Mouse (Mus musculus): ENCODE data around the gene A4gnt. TPM values are rescaled to one million over a fixed set of nuclear protein-coding genes. Genes with fewer than 3 reads are reported as not detected.
A peak's percentile ranks its signal among the peaks of the same experiment; 100 is the strongest.

Gene A4gnt
- polyA plus RNA-seq, 1 experiment = 0.17 TPM

DNA sequence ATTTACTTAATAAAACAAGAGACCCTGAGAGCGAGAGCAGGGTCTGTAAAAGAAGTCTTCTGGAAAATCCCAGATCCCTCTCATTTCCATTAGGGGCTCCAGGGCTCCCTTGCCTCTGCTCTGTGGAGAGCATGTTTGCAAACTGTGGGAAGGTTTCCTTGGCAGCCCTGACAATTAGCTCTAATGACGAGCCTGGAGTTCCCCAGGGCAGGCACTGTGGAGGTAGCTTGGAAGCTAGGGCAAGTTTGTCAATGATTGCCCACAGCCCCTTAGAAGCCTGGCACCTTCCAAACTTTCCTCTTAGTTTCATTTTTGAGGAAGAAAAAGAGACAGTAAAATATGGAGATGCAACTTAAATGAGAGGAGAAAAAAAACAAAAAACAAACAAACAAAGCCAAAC, 19.5 kb downstream of the A4gnt start:
- H3K27ac ChIP-seq (ENCODE audit: insufficient read depth, low read length) = no peak overlapping the region
- H3K4me3 ChIP-seq (ENCODE audit: insufficient read depth, low read length) = no peak overlapping the region
- TF ChIP-seq POLR2A (IDR thresholded peaks at IDR 0.05; ENCODE audit: extremely low read depth, insufficient read depth, low read length) (no peak), CTCF (IDR thresholded peaks at IDR 0.05; ENCODE audit: extremely low read depth, insufficient read depth, low read length) (no peak)
- H3K4me1 ChIP-seq (ENCODE audit: control insufficient read depth, insufficient read depth, low read length) = no peaks in the 10 kb centered on the region

DNA sequence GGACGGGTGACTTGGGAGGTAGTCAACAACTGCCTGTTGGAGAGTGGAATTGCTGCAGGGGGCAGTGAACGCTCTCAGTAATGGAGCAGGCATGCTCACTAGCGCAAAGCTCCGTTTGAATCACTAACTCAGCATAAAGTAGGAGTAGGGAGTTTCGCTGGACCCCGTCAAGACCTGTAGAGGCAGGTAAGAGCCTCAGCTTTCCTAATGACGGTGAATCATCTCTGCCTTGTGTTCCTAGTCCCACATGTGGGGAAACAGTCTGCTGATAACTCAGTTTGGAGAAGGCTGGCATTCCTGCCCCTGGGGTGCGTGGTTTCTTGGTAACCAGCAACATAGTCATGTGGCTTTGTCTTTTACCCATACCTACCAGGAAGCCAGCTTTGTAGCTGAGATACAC, 20.0 kb downstream of the A4gnt start:
- TF ChIP-seq CTCF (IDR thresholded peaks at IDR 0.05; ENCODE audit: extremely low read depth, insufficient read depth, low read length) (no peak), POLR2A (IDR thresholded peaks at IDR 0.05; ENCODE audit: extremely low read depth, insufficient read depth, low read length) (no peak)
- no peak overlapping the region for H3K4me3 ChIP-seq (ENCODE audit: insufficient read depth, low read length)
- H3K27ac ChIP-seq (ENCODE audit: insufficient read depth, low read length) = 0 out of 2 replicates have a peak overlapping the region, but pooled peaks have one; percentile 4
- no peaks in the 10 kb centered on the region for H3K4me1 ChIP-seq (ENCODE audit: control insufficient read depth, insufficient read depth, low read length)

DNA sequence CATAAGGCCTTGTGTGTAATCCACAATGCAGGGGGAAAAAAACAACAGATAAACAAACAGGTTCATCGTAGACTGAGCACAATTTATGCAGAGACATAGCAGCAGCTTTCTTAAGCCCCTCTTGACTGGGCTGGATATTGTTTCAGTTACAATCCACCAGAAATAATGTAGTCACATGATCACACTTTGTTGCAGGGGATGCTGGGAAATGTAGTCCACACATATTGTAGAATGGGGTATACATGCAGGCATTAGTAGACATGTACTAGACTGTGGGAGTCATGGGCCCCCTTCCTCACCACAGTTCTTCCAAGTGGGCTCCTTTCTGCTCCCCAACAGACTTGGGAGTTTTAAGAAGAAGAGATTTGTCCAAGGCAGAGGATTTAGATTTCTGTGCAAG, 24.5 kb downstream of the A4gnt start:
- H3K4me3 ChIP-seq (ENCODE audit: insufficient read depth, low read length) = no peak overlapping the region
- H3K4me1 ChIP-seq (ENCODE audit: control insufficient read depth, insufficient read depth, low read length) = no peaks in the 10 kb centered on the region
- TF ChIP-seq CTCF (IDR thresholded peaks at IDR 0.05; ENCODE audit: extremely low read depth, insufficient read depth, low read length) (no peak), POLR2A (IDR thresholded peaks at IDR 0.05; ENCODE audit: extremely low read depth, insufficient read depth, low read length) (no peak)
- H3K27ac ChIP-seq (ENCODE audit: insufficient read depth, low read length) = no peak overlapping the region

GRCm38 (mm10) chr9:99637227-99637626, 24.9 kb downstream of the A4gnt start:
- Histone ChIP-seq H3K4me1 (ENCODE audit: control insufficient read depth, insufficient read depth, low read length) (no peaks in the 10 kb centered on the region), H3K4me3 (ENCODE audit: insufficient read depth, low read length) (no peak overlapping the region), H3K27ac (ENCODE audit: insufficient read depth, low read length) (no peak overlapping the region)
- TF ChIP-seq CTCF (IDR thresholded peaks at IDR 0.05; ENCODE audit: extremely low read depth, insufficient read depth, low read length) = no peak
- TF ChIP-seq POLR2A (IDR thresholded peaks at IDR 0.05; ENCODE audit: extremely low read depth, insufficient read depth, low read length) = no peak

DNA sequence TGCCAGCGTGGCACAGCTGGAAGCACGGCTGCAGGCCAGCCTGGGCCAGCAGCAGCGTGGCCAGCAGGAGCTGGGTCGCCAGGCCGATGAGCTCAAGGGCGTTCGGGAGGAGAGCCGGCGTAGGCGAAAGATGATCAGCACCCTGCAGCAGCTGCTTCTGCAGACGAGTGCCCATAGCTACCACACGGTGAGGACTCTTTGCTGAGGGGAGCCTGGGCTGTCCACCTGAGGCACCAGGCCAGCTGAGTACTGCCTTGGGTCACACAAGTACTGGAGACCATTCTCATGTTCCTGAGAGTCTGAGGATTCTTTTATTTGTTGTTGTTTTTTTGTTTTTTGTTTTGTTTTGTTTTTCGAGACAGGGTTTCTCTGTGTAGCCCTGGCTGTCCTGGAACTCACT, 25.4 kb downstream of the A4gnt start:
- no peak for TF ChIP-seq POLR2A (IDR thresholded peaks at IDR 0.05; ENCODE audit: extremely low read depth, insufficient read depth, low read length)
- TF ChIP-seq CTCF (IDR thresholded peaks at IDR 0.05; ENCODE audit: extremely low read depth, insufficient read depth, low read length) = no peak
- no peak overlapping the region for H3K27ac ChIP-seq (ENCODE audit: insufficient read depth, low read length)
- H3K4me3 ChIP-seq (ENCODE audit: insufficient read depth, low read length) = no peak overlapping the region
- H3K4me1 ChIP-seq (ENCODE audit: control insufficient read depth, insufficient read depth, low read length) = no peaks in the 10 kb centered on the region

DNA sequence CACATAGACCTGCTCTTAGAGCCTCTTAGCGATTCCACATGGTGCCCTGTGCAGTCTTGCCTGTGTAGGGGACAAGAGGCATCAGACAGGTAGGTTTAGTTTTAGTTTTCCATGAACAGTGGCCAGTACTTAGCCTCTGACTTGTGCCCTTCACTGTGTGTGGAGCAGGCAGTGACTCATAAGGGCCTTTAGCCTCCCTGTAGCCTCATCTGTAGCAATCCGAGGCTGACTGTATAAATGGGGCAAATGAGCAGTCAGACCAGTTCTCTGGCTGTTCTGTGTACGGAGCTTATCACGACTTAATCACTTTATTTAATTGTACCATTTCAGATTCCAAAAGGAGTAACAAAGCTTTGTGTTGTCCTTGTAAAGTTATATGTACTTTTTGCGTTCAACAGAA, 27.7 kb downstream of the A4gnt start:
- Histone ChIP-seq H3K4me1 (ENCODE audit: control insufficient read depth, insufficient read depth, low read length) (no peaks in the 10 kb centered on the region), H3K4me3 (ENCODE audit: insufficient read depth, low read length) (no peak overlapping the region), H3K27ac (ENCODE audit: insufficient read depth, low read length) (no peak overlapping the region)
- TF ChIP-seq POLR2A (IDR thresholded peaks at IDR 0.05; ENCODE audit: extremely low read depth, insufficient read depth, low read length) (no peak), CTCF (IDR thresholded peaks at IDR 0.05; ENCODE audit: extremely low read depth, insufficient read depth, low read length) (no peak)

DNA sequence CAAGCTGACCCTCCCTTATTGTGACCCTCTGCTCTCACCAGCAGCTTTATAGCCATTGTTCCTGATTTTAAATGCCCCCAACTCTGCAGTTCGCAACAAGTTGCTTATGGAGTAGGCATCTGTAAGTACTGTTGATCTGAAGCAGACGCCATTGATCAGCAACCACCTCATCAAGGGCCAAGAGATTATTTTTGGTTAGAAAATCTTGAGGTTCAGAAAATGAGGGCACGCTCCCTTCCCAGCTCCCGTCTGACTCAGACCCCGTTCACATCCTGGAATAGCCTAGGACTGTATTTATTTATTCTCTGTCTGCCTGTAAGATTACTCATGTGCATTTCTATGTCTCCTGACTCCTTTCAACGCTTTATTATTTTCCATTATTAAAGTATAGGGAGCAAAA, 33.1 kb downstream of the A4gnt start:
- Histone ChIP-seq H3K4me1 (ENCODE audit: control insufficient read depth, insufficient read depth, low read length) (no peaks in the 10 kb centered on the region), H3K27ac (ENCODE audit: insufficient read depth, low read length) (no peak overlapping the region), H3K4me3 (ENCODE audit: insufficient read depth, low read length) (no peak overlapping the region)
- TF ChIP-seq CTCF (IDR thresholded peaks at IDR 0.05; ENCODE audit: extremely low read depth, insufficient read depth, low read length) = no peak
- no peak for TF ChIP-seq POLR2A (IDR thresholded peaks at IDR 0.05; ENCODE audit: extremely low read depth, insufficient read depth, low read length)

- H3K4me1 ChIP-seq (ENCODE audit: control insufficient read depth, insufficient read depth, low read length) = no peaks in the 10 kb centered on the region
- no peak overlapping the region for H3K4me3 ChIP-seq (ENCODE audit: insufficient read depth, low read length)
- TF ChIP-seq CTCF (IDR thresholded peaks at IDR 0.05; ENCODE audit: extremely low read depth, insufficient read depth, low read length) (no peak), POLR2A (IDR thresholded peaks at IDR 0.05; ENCODE audit: extremely low read depth, insufficient read depth, low read length) (no peak)
- H3K27ac ChIP-seq (ENCODE audit: insufficient read depth, low read length) = no peak overlapping the region
These were observed 33.8 kb downstream of the A4gnt start for GRCm38 (mm10) chr9:99646102-99646501.

- TF ChIP-seq POLR2A (IDR thresholded peaks at IDR 0.05; ENCODE audit: extremely low read depth, insufficient read depth, low read length) (no peak), CTCF (IDR thresholded peaks at IDR 0.05; ENCODE audit: extremely low read depth, insufficient read depth, low read length) (no peak)
- no peak overlapping the region for H3K4me3 ChIP-seq (ENCODE audit: insufficient read depth, low read length)
These were observed 48.5 kb downstream of the A4gnt start for GRCm38 (mm10) chr9:99660756-99661155.

DNA sequence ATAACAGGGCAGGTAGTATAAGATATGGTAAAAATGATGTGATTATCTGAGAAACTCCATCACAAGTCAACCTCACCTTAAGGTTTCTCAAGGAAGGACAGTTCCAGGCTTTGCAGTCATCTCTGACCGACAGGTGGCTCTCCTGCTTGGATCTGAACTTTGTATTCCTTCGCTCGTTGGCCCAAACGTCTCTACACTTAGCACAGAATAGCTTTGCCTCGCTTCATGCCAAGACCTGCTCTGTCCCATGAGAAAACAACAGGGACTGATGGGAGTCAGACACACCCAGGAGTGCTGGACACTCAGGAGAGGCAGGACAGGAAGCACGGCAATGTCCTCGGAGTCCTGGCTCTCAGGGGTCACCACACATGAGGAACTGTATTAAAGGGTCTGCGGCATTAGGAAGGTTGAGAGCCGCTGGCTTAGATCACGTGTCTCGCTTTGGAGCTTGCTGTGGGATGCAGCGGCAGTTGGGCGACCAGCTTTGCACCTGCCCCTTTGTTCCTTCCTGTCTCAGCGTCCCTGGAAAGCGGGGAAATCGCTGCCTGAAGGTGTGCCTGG, 49.4 kb downstream of the A4gnt start:
- no peaks in the 10 kb centered on the region for H3K4me1 ChIP-seq (ENCODE audit: control insufficient read depth, insufficient read depth, low read length)
- no peak for TF ChIP-seq CTCF (IDR thresholded peaks at IDR 0.05; ENCODE audit: extremely low read depth, insufficient read depth, low read length)
- TF ChIP-seq POLR2A (IDR thresholded peaks at IDR 0.05; ENCODE audit: extremely low read depth, insufficient read depth, low read length) = no peak
- no peak overlapping the region for H3K27ac ChIP-seq (ENCODE audit: insufficient read depth, low read length)
- no peak overlapping the region for H3K4me3 ChIP-seq (ENCODE audit: insufficient read depth, low read length)

More at GRCm38 (mm10) chr9:99660756-99661155, 48.5 kb downstream of the A4gnt start:
- no peaks in the 10 kb centered on the region for H3K4me1 ChIP-seq (ENCODE audit: control insufficient read depth, insufficient read depth, low read length)
- no peak overlapping the region for H3K27ac ChIP-seq (ENCODE audit: insufficient read depth, low read length)
